Mouse (Mus musculus): ENCODE results near the gene Tiprl.

DNA sequence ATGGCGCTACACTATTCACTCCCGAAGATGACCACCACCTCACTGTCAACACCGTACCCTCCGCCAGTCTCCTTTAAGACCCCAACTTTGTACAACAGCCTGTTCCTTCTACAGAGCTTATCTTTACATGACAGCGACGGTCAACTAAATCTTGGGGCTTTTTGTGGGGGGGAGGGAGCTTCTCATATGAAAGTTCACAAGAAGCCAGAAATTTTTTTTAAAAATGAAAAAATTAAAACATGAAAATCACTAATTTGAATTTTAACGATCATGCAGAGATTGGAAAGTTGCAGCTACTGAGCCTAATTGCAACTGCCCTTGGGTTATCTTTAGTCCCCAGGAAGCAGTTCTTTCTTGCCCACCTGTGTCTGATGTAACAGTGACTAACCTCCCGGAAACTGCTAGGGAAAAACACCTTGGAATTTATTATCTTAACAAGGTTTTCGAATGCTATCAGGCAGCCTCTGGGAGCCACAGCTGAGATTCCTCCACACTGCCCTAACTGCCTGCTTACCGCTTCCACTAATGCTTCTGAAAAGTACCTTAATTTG lies 44.0 kb downstream of the Tiprl start:
- TF ChIP-seq CTCF (IDR thresholded peaks at IDR 0.05; ENCODE audit: borderline replicate concordance, extremely low read depth, insufficient read depth, insufficient read length) (no peak), POLR2A (IDR thresholded peaks at IDR 0.05; ENCODE audit: borderline replicate concordance, extremely low read depth, insufficient read depth, insufficient read length, poor library complexity, severe bottlenecking) (no peak)
